Mouse (Mus musculus): ENCODE measurements around the gene Spata16. TPM values are rescaled to one million over a fixed set of nuclear protein-coding genes. Genes with fewer than 3 reads are reported as not detected.

Spata16 gene
- total and polyA plus RNA-seq, 2 experiments from 2014 or later, result not detected

GRCm38 (mm10) chr3:27030067-27030857, 392.8 kb downstream of the Spata16 start:
- TF ChIP-seq EP300 (IDR thresholded peaks at IDR 0.05; ENCODE audit: low read depth) (no peak), CTCF (IDR thresholded peaks at IDR 0.05; ENCODE audit: low read depth) (no peak)
- no peak overlapping the region for H3K4me3 ChIP-seq (ENCODE audit: low read depth, low read length)
- no peak overlapping the region for H3K4me2 ChIP-seq (ENCODE audit: low read depth, low read length)
- no peak for ATAC-seq (ENCODE audit: insufficient read depth, low read depth)
- H3K9ac ChIP-seq (replicated peaks; ENCODE audit: low read depth, low read length), result no peak overlapping the region
- no peaks in the 10 kb centered on the region for H3K9me3 ChIP-seq (replicated peaks; ENCODE audit: control insufficient read depth, low read length)
- H3K36me3 ChIP-seq (replicated peaks; ENCODE audit: control insufficient read depth, insufficient read depth, low read length), result no peaks in the 10 kb centered on the region
- WGBS, result 79% methylated on average over 8 of the region's 8 CpGs
- H3K27me3 ChIP-seq (ENCODE audit: control insufficient read depth, insufficient read depth, low read length), result no peaks in the 10 kb centered on the region
- DNase-seq (ENCODE audit: low spot score), result no peak
- H3K4me1 ChIP-seq (ENCODE audit: control insufficient read depth, insufficient read depth), result no peaks in the 10 kb centered on the region
- H3K27ac ChIP-seq (ENCODE audit: low read depth), result no peak overlapping the region

Small RNAs within 50 kb of the gene (microRNA-seq; reads per million reads assigned to microRNA genes)
- gene Gm25773, result not detected
- gene Gm44464, result not detected

Data from heart, postnatal 0 days (tissue).